Mouse (Mus musculus) brain, embryonic 14.5 days (tissue): ENCODE data around the gene Cadps.

Experiments used
- CTCF ChIP-seq: fragments of 200-500 bp; IDR thresholded peaks from 2 replicates; pipeline ENCODE4 v1.5.1; 2012; ENCODE audit warnings: inconsistent platforms, mild to moderate bottlenecking, moderate library complexity, borderline replicate concordance; ENCODE audit not compliant: insufficient read depth, insufficient read length; ENCODE audit errors: extremely low read depth
- POLR2A ChIP-seq: fragments of 200-500 bp; IDR thresholded peaks from 2 replicates; pipeline ENCODE4 v1.6.1; 2012; ENCODE audit warnings: mild to moderate bottlenecking, inconsistent platforms, borderline replicate concordance; ENCODE audit not compliant: poor library complexity, insufficient read depth, insufficient read length, severe bottlenecking; ENCODE audit errors: extremely low read depth

DNA sequence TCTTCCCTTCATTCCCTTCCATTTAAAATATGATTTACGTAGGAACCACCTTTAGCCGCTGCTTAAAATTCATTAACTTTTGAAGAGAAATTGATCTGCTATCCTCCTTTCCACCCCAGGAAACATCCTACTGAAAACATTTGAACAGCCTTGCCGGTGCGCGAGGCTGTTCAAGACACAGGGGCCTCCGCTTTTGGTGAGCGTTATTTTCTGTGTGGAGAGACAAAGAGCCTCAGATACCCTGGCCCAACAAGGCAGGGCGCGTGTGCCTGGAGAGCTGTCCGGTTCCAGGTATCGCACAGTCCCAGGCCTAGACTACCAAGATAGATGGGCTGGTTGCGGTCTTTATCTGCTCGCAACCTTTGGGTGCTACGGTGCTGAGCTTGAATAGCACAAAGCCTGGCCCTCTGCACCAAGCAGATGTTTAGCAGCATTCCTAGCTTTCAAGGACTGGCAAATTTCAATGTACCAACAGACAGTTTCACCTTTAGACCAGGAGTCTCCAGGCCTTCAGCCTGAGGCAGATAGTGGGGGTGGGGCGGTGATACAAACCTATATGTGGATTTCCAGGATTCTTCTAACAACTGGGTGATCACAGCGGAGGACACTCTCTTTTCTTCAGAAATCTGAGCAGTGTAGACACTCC, 472.5 kb downstream of the Cadps start:
- TF ChIP-seq CTCF: no peak
- no peak for TF ChIP-seq POLR2A
